Mouse (Mus musculus) ES-Bruce4 (cell line): ENCODE data around the gene Stxbp4.

Source experiments
- CTCF ChIP-seq: IDR thresholded peaks from one replicate; pipeline ENCODE4 v1.8.1; 2011; ENCODE audit warnings: low read depth, low read length
- EP300 ChIP-seq: IDR thresholded peaks from 2 replicates; pipeline ENCODE4 v1.6.1; 2011; ENCODE audit warnings: low read depth, low read length; ENCODE audit not compliant: insufficient read depth
- POLR2A ChIP-seq: IDR thresholded peaks from one replicate; pipeline ENCODE4 v1.8.1; 2011; ENCODE audit warnings: low read length; ENCODE audit not compliant: insufficient read depth

GRCm38 (mm10) chr11:90650231-90650885, 12.5 kb upstream of the Stxbp4 start:
- no peak for TF ChIP-seq POLR2A
- TF ChIP-seq EP300: no peak
- TF ChIP-seq CTCF: no peak
